Mouse (Mus musculus) olfactory bulb, adult 2 months (tissue): ENCODE measurements at regions not wholly inside any gene's neighbourhood (a gene's known extent, or its start where the extent isn't known, plus 50 kb on each side); places are given as distances from the start of the nearest gene placed in this dataset.

ENCODE experiments used
- H3K27ac ChIP-seq: fragments of 200-500 bp; 2 replicates; pipeline ENCODE4 v1.5.1; 2012; ENCODE audit warnings: low read depth, low read length; ENCODE audit not compliant: insufficient read depth
- H3K4me1 ChIP-seq: fragments of 200-500 bp; 2 replicates; pipeline ENCODE4 v1.6.1; 2012; ENCODE audit warnings: low read length; ENCODE audit not compliant: control insufficient read depth, insufficient read depth
- H3K4me3 ChIP-seq: fragments of 200-500 bp; 2 replicates; pipeline ENCODE4 v1.5.1; 2012; ENCODE audit warnings: mild to moderate bottlenecking, low read depth, low read length, moderate library complexity; ENCODE audit not compliant: insufficient read depth
- CTCF ChIP-seq: fragments of 200-500 bp; IDR thresholded peaks from 2 replicates; pipeline ENCODE4 v1.5.1; 2012; ENCODE audit warnings: low read depth, mild to moderate bottlenecking, low read length, moderate library complexity; ENCODE audit not compliant: insufficient read depth
- POLR2A ChIP-seq: fragments of 200-500 bp; IDR thresholded peaks from 2 replicates; pipeline ENCODE4 v1.6.1; 2012; ENCODE audit warnings: mild to moderate bottlenecking, low read depth, low read length, moderate library complexity; ENCODE audit not compliant: insufficient read depth
- WGBS: fragments of 180-500 bp; shearing (Covaris S2); methylation state at CpG from one replicate; pipeline ENCODE4 v1.1.7; 2018; 5-methylcytosine and 5-hydroxymethylcytosine counted together

DNA sequence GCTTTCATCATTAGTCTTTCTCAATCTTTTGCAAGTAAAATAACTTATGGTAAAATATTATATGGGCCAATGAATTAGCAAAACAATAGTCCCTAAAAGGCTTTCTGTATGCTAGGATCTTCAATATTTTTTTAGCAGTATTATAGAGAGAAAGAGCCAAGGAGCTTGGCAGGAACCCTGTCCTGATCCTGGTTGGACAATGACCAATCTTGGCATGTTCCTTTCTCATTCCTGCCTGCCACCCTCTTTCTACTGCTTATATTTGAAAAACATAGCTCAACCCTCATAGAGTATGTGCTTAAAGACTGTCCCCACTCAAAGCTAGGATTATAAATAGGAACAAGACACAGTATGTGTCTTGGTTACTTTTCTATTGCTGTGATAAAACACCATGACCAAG lies 327.8 kb upstream of the Spred2 start:
- TF ChIP-seq POLR2A = no peak
- Histone ChIP-seq H3K27ac (no peak overlapping the region), H3K4me1 (no peaks in the 10 kb centered on the region), H3K4me3 (no peak overlapping the region)

DNA sequence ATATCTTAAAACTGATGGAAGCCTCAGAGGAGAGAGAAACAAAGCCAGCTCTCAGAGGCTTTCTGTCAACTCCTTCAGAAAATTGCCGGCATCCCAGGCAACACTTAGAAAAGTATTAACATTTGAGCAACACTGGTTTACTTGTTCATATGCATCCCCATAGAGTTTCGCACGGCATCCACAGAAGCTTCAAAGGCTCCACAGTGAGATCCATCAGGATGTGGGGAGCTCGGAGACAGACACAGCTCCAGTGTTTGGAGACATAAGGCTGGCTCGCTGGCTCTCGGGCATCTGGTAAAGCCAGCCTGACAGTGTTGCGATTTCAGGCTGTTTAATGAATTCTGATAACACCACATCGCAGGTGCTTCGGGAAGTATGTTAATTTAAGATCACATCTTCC lies 324.7 kb upstream of the Spred2 start:
- TF ChIP-seq CTCF (no peak), POLR2A (no peak)
- no peak overlapping the region for H3K4me3 ChIP-seq
- WGBS = 74% methylated on average over 9 of the region's 9 CpGs
- H3K4me1 ChIP-seq = no peaks in the 10 kb centered on the region
- no peak overlapping the region for H3K27ac ChIP-seq

GRCm38 (mm10) chr11:19601216-19601938 lies 322.8 kb upstream of the Spred2 start:
- no peaks in the 10 kb centered on the region for H3K4me1 ChIP-seq
- TF ChIP-seq CTCF (no peak), POLR2A (no peak)
- 73% methylated on average over 15 of the region's 15 CpGs for WGBS
- no peak overlapping the region for H3K27ac ChIP-seq
- no peak overlapping the region for H3K4me3 ChIP-seq

DNA sequence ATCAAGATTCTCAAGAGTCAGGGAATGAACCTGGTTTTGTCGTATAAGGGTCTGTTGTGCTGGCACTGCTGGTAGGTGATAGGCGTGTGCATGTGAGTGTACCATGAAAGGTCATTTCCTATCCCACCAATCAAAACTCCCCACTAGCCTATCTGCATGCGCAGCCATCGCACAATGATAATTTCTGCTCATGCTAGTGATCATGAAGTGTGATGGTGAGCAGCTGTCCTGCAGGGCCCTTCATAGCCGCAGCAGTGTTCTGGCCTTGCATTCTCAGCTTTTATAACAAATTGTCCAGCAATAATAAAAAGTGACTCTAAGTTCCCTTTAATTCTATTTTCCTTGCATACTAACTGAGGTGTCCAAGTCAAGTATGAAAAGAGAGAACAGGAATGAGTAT lies 321.7 kb upstream of the Spred2 start:
- no peak for TF ChIP-seq POLR2A
- H3K4me3 ChIP-seq = no peak overlapping the region
- no peak overlapping the region for H3K27ac ChIP-seq
- no peaks in the 10 kb centered on the region for H3K4me1 ChIP-seq
- 90% methylated on average over 5 of the region's 5 CpGs for WGBS

DNA sequence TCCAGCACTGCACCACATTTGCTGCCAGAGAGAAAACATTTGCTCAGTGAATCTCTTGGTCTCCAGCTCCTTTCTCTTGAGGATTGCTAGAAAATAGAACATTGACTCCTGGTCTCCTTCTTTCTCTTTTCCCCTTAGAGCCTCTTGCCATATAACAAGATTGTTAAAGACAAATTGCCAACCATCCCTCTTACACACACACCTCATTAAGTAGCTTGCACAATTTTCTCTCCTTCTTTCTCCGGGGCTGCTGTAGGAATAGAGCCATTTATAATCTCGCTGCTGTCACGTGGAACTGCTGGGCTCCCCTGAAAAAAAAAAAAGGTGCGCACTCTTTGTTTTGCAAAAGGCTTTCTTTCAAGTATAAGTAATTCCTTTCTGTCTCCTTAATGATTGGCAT lies 318.6 kb upstream of the Spred2 start:
- Histone ChIP-seq H3K4me1 (no peaks in the 10 kb centered on the region), H3K27ac (no peak overlapping the region), H3K4me3 (no peak overlapping the region)
- no peak for TF ChIP-seq POLR2A
- TF ChIP-seq CTCF = no peak
- 63% methylated on average over 4 of the region's 4 CpGs for WGBS

DNA sequence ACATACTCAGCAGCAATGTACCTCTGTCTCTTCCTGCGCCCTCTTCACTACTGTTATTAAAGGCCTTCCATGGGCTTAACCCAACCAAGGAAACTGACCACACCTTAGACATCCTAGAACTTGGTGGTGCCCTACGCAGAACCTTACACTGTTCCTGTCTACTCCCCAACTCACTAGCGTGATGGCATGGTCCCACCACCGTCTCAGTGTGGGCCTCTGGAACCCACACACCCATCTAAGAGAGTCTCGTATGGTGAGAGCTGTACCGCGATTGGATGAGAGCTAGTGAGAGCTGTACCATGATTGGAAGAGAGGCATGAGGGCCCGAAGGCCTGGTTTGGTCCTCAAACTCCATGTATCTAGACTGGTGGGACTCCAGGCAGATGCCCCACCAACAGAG lies 317.2 kb upstream of the Spred2 start:
- H3K4me1 ChIP-seq = no peaks in the 10 kb centered on the region
- no peak overlapping the region for H3K27ac ChIP-seq
- WGBS = 95% methylated on average over 8 of the region's 8 CpGs
- no peak for TF ChIP-seq CTCF
- no peak for TF ChIP-seq POLR2A
- H3K4me3 ChIP-seq = no peak overlapping the region

GRCm38 (mm10) chr11:19607941-19608340 lies 316.2 kb upstream of the Spred2 start:
- no peak overlapping the region for H3K27ac ChIP-seq
- H3K4me1 ChIP-seq = no peaks in the 10 kb centered on the region
- H3K4me3 ChIP-seq = no peak overlapping the region
- no peak for TF ChIP-seq CTCF

DNA sequence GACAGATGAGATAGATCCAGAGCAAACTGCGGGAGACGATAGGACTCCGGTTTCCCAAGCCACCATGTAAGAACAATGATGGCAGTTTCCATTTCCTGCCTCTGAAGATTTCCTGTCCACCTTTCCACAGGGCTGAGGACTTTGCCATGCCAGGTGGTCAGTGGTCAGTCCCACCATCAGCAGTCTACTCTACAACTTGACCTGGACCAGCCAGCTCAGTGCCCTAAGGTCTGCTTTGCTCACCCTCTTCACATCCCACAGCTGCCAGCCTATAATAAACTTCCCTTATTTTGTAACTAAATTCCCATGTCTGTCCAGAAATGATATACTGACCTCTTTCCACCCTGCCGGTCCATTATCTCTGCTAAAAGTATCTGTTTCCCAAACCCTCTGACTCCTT lies 315.7 kb upstream of the Spred2 start:
- Histone ChIP-seq H3K4me3 (no peak overlapping the region), H3K4me1 (no peaks in the 10 kb centered on the region), H3K27ac (no peak overlapping the region)
- 92% methylated on average over 4 of the region's 4 CpGs for WGBS
- no peak for TF ChIP-seq CTCF
- no peak for TF ChIP-seq POLR2A

- 87% methylated on average over 6 of the region's 6 CpGs for WGBS
- H3K27ac ChIP-seq = no peak overlapping the region
- TF ChIP-seq CTCF (no peak), POLR2A (no peak)
- H3K4me3 ChIP-seq = no peak overlapping the region
- H3K4me1 ChIP-seq = no peaks in the 10 kb centered on the region
Measured at GRCm38 (mm10) chr11:19610559-19610958, 313.6 kb upstream of the Spred2 start.

DNA sequence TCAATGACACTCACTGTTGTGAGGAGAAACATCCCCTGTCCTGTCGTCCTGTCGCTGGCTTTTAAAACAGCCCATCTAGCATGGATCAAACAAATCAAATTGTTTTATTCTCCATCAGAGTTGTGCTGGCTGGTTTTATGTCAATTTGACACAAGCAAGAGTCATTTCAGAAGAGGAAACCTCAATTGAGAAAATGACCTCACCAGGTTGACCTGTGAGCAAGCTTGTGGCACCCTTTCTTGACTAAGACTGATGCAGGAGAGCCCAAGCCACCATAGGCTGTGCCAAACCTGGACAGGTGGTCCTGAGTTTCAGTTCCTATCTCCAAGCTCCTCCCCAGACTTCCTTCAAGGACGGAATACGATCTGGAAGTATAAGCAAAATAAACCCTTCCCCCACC lies 313.0 kb upstream of the Spred2 start:
- WGBS = 96% methylated on average over 4 of the region's 4 CpGs
- Histone ChIP-seq H3K27ac (no peak overlapping the region), H3K4me1 (no peaks in the 10 kb centered on the region), H3K4me3 (no peak overlapping the region)
- TF ChIP-seq POLR2A (no peak), CTCF (no peak)
